Mouse (Mus musculus) kidney, embryonic 16.5 days (tissue): ENCODE results near the gene Zdhhc14. TPM values are rescaled to one million over a fixed set of nuclear protein-coding genes. Genes with fewer than 3 reads are reported as not detected.

Experiments used
- ATAC-seq: fragments of 200-750 bp; cut with Nextera tagmentation; 2 replicates; pipeline ENCODE4 v1.8.0; 2017; ENCODE audit warnings: moderate TSS enrichment; ENCODE audit not compliant: low FRiP score, low TSS enrichment
- H3K27ac ChIP-seq: fragments of 300-500 bp; sonication (generic); 2 replicates; pipeline ENCODE4 v1.5.1; 2014; ENCODE audit warnings: low read length
- H3K27me3 ChIP-seq: fragments of 300-500 bp; sonication (generic); 2 replicates; pipeline ENCODE4 v1.6.1; 2014; ENCODE audit warnings: low read length, control low read depth, mixed read lengths; ENCODE audit not compliant: insufficient read depth
- H3K36me3 ChIP-seq: fragments of 300-500 bp; sonication (generic); 2 replicates; pipeline ENCODE4 v1.6.1; 2014; ENCODE audit warnings: low read length, control low read depth, mixed read lengths; ENCODE audit not compliant: insufficient read depth
- H3K4me1 ChIP-seq: fragments of 300-500 bp; sonication (generic); 2 replicates; pipeline ENCODE4 v1.6.1; 2014; ENCODE audit warnings: low read length, control low read depth, mixed read lengths; ENCODE audit not compliant: insufficient read depth
- H3K4me2 ChIP-seq: fragments of 300-500 bp; sonication (generic); replicated peaks from 2 replicates; pipeline ENCODE4 v1.6.1; 2014; ENCODE audit warnings: low read depth, low read length
- H3K4me3 ChIP-seq: fragments of 300-500 bp; sonication (generic); 2 replicates; pipeline ENCODE4 v1.5.1; 2014; ENCODE audit warnings: mild to moderate bottlenecking, low read length
- H3K9ac ChIP-seq: fragments of 300-500 bp; sonication (generic); replicated peaks from 2 replicates; pipeline ENCODE4 v1.6.1; 2014; ENCODE audit warnings: low read length
- H3K9me3 ChIP-seq: fragments of 300-500 bp; sonication (generic); 2 replicates; pipeline ENCODE4 v1.6.1; 2016; ENCODE audit warnings: low read length, control low read depth
- WGBS: fragments of 180-500 bp; shearing (Covaris S2); extraction: QIAGEN DNeasy Blood & Tissue Kit; methylation state at CpG from one replicate; pipeline ENCODE4 v1.1.7; 2014; 5-methylcytosine and 5-hydroxymethylcytosine counted together
- polyA plus RNA-seq: library from polyadenylated mRNA; unstranded; fragments of >200 nt; fragmentation: Nextera tagmentation; extraction: Ambion mirVana; gene quantifications from 2 replicates; pipeline ENCODE4 v1.2.1, GENCODE M21; 2015

Zdhhc14 gene
- polyA plus RNA-seq, 1 experiment from 2014 or later: 2.5 TPM

GRCm38 (mm10) chr17:5567943-5568342 is 75.6 kb downstream of the Zdhhc14 start:
- Histone ChIP-seq H3K9ac (no peak overlapping the region), H3K9me3 (no peaks in the 10 kb centered on the region), H3K27ac (no peak overlapping the region), H3K36me3 (no peaks in the 10 kb centered on the region), H3K27me3 (no peaks in the 10 kb centered on the region), H3K4me3 (no peak overlapping the region), H3K4me2 (no peak overlapping the region), H3K4me1 (peaks cover 11% of the 10 kb centered on the region; the same call in 1 of the 2 replicates)
- 22% methylated on average over 5 of the region's 5 CpGs for WGBS
- ATAC-seq: 0 out of 2 replicates have a peak, but pooled peaks have one; percentile 21

GRCm38 (mm10) chr17:5569131-5570030 is 77.0 kb downstream of the Zdhhc14 start:
- Histone ChIP-seq H3K4me1 (peaks cover 19% of the 10 kb centered on the region; the same call in 1 of the 2 replicates), H3K36me3 (no peaks in the 10 kb centered on the region), H3K4me3 (no peak overlapping the region), H3K27me3 (no peaks in the 10 kb centered on the region), H3K27ac (no peak overlapping the region; the same call in 1 of the 2 replicates), H3K4me2 (no peak overlapping the region), H3K9ac (no peak overlapping the region), H3K9me3 (no peaks in the 10 kb centered on the region)
- no peak; the same call in 1 of the 2 replicates for ATAC-seq
- 53% methylated on average over 17 of the region's 17 CpGs for WGBS

DNA sequence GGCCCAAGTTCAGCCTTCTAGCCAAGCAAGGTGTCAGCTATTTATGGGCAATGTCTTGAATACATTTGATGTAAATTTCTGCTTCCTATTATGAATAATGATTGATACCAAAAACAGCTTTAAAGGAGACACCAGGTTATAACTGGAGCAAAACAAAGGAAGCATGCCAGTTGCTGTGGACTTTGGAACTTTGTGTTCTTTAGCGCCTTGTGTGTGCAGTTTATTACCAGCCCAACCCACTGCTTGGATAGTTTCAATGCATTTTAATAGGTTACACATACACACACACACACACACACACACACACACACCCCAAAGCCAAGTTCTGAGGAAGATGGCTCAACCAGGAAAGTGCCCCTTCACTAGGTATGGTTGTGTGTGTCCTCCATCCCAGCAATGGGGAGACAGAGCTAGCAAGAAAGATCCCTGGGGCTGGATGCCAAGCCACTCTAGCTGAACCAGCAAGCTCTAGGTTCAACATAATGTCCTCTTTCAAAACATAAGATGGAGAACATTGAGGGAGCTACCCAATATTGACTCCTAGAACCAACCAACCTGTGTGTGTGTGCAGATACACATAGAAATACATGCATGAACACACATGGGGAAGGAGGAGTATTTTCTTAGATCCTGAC is 79.9 kb downstream of the Zdhhc14 start:
- Histone ChIP-seq H3K4me2 (no peak overlapping the region), H3K36me3 (no peaks in the 10 kb centered on the region), H3K27me3 (no peaks in the 10 kb centered on the region), H3K4me1 (peaks cover 24% of the 10 kb centered on the region; the same call in 1 of the 2 replicates), H3K9ac (no peak overlapping the region), H3K9me3 (no peaks in the 10 kb centered on the region), H3K27ac (no peak overlapping the region), H3K4me3 (no peak overlapping the region)
- no peak for ATAC-seq
- WGBS: 90% methylated on average over 1 of the region's 1 CpGs

- 0 out of 2 replicates have a peak, but pooled peaks have one; percentile 14 for ATAC-seq
- Histone ChIP-seq H3K9ac (no peak overlapping the region), H3K36me3 (no peaks in the 10 kb centered on the region), H3K27ac (no peak overlapping the region), H3K4me3 (no peak overlapping the region), H3K27me3 (no peaks in the 10 kb centered on the region), H3K4me1 (peaks cover 19% of the 10 kb centered on the region; the same call in 1 of the 2 replicates), H3K4me2 (no peak overlapping the region), H3K9me3 (no peaks in the 10 kb centered on the region)
Observed at GRCm38 (mm10) chr17:5572745-5573420, 80.5 kb downstream of the Zdhhc14 start.

- no peak for ATAC-seq
- H3K27ac ChIP-seq: peak overlapping the region; percentile 51
- no peaks in the 10 kb centered on the region for H3K9me3 ChIP-seq
- no peak overlapping the region for H3K4me2 ChIP-seq
- peaks cover 19% of the 10 kb centered on the region; the same call in 1 of the 2 replicates for H3K4me1 ChIP-seq
- H3K36me3 ChIP-seq: no peaks in the 10 kb centered on the region
- 58% methylated on average over 5 of the region's 5 CpGs for WGBS
- H3K27me3 ChIP-seq: no peaks in the 10 kb centered on the region
- no peak overlapping the region for H3K9ac ChIP-seq
- no peak overlapping the region for H3K4me3 ChIP-seq
Observed at GRCm38 (mm10) chr17:5574672-5575071, 82.3 kb downstream of the Zdhhc14 start.

DNA sequence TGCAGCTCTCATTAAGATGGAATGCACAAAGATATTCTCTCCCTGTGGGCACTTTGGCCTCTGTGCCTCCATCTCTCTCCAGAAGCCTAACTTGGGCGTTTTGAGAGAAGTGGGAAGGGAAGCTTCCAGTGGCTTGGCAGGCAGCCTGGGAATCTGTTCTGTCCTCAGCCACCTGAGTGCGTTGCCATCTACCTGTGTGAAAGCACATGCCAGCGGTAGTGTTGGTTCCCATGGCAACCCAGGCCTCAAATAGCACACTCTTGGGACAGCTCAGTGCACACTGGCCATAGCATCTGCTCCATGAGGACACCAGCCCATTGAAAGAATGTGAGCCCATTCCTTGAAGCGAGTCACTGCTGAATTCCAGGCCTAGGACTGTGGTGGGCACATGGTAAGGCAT is 83.2 kb downstream of the Zdhhc14 start:
- 71% methylated on average over 4 of the region's 4 CpGs for WGBS
- peak overlapping the region; percentile 50; the same call in 1 of the 2 replicates for H3K27ac ChIP-seq
- ATAC-seq: peak; percentile 69; the same call in 1 of the 2 replicates

DNA sequence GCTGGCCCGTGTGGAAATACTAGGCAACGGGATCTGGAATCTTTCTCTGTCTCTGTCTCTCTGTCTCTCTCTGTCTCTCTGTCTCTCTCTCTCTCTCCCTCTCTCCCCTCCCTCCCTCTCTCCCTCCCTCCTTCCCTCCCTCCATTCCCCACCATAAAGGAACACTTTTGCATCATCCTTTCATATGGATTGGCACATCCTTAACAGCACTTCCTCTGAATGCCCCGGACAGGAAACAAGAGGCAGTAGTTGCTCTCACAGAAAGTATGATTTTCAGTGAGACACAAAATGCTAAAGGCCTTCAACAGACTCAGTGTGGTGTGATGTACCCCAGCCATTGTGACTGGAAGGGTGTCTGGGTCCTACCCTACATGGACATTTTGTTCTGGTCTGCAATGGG is 89.9 kb downstream of the Zdhhc14 start:
- ATAC-seq: no peak
- Histone ChIP-seq H3K4me1 (no peaks in the 10 kb centered on the region), H3K4me3 (no peak overlapping the region), H3K9me3 (no peaks in the 10 kb centered on the region), H3K27ac (no peak overlapping the region), H3K9ac (no peak overlapping the region), H3K27me3 (no peaks in the 10 kb centered on the region), H3K4me2 (no peak overlapping the region), H3K36me3 (no peaks in the 10 kb centered on the region)
- WGBS: 94% methylated on average over 3 of the region's 3 CpGs

More for the DNA sequence above, 83.2 kb downstream of the Zdhhc14 start:
- no peaks in the 10 kb centered on the region for H3K9me3 ChIP-seq
- peaks cover 19% of the 10 kb centered on the region; the same call in 1 of the 2 replicates for H3K4me1 ChIP-seq
- H3K9ac ChIP-seq: no peak overlapping the region
- no peaks in the 10 kb centered on the region for H3K36me3 ChIP-seq
- no peak overlapping the region for H3K4me2 ChIP-seq
- H3K27me3 ChIP-seq: no peaks in the 10 kb centered on the region
- no peak overlapping the region for H3K4me3 ChIP-seq

- 84% methylated on average over 5 of the region's 5 CpGs for WGBS
- Histone ChIP-seq H3K36me3 (no peaks in the 10 kb centered on the region), H3K4me1 (no peaks in the 10 kb centered on the region), H3K9me3 (no peaks in the 10 kb centered on the region), H3K4me3 (no peak overlapping the region), H3K27me3 (no peaks in the 10 kb centered on the region), H3K9ac (no peak overlapping the region), H3K4me2 (no peak overlapping the region), H3K27ac (no peak overlapping the region)
- no peak for ATAC-seq
Observed at GRCm38 (mm10) chr17:5582937-5583336, 90.6 kb downstream of the Zdhhc14 start.

DNA sequence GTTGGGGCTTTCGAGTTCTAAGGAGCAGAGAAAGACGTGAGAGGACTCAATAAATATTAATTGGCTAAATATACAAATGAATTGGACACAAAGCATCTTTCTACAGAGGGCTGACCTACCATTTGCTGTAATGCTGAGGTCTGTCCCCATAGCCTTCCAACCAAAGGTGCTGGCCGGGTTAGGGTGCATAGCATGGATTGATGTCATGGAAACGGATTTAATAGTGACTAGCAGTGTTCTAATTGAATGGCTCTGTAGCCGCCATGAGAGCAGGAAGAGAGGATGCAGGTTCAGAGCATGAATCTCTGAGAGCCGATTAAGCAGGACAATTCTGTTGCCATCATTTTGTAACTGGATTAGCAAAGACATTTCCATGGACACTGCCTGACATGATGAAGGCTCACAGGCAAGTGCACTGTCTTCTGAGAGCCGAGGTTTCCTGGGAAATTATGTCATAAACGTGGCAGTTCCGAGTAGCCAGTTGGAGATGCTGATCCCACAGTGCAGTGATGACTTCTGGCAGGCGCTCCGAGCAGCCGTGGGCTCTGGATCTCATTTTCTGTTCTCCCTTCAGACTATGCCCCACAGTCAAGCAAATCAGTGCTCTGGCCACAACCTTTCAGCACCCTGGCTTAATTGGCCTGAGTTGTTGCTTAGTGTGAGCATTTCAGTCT is 91.3 kb downstream of the Zdhhc14 start:
- Histone ChIP-seq H3K36me3 (no peaks in the 10 kb centered on the region), H3K4me3 (no peak overlapping the region), H3K9ac (no peak overlapping the region), H3K4me1 (no peaks in the 10 kb centered on the region), H3K9me3 (no peaks in the 10 kb centered on the region), H3K27ac (no peak overlapping the region), H3K4me2 (no peak overlapping the region), H3K27me3 (no peaks in the 10 kb centered on the region)
- no peak for ATAC-seq
- WGBS: 63% methylated on average over 12 of the region's 12 CpGs
